Mouse (Mus musculus): Measurements from ENCODE around the gene Klhl25. TPM values are rescaled to one million over a fixed set of nuclear protein-coding genes. Genes with fewer than 3 reads are reported as not detected.
"Not testable (repeated sequence)": the region's sequence is repeated elsewhere in the genome, so short reads cannot be mapped to it uniquely, and the experiment has no call there.

Gene Klhl25
- polyA plus RNA-seq, 1 experiment from 2014 or later = 12.4 TPM

- not testable (repeated sequence) for H3K36me3 ChIP-seq (ENCODE audit: control insufficient read depth, insufficient read depth, low read length); H3K4me1 ChIP-seq (replicated peaks; ENCODE audit: control insufficient read depth, insufficient read depth, low read length); H3K27ac ChIP-seq (ENCODE audit: low read depth); H3K9ac ChIP-seq (ENCODE audit: low read length); H3K4me2 ChIP-seq (ENCODE audit: low read length); ATAC-seq (replicated peaks; ENCODE audit: low FRiP score, low TSS enrichment, low read depth); DNase-seq (ENCODE audit: low spot score); H3K27me3 ChIP-seq (replicated peaks; ENCODE audit: control insufficient read depth, insufficient read depth, low read length); H3K4me3 ChIP-seq (ENCODE audit: low read depth, low read length); H3K9me3 ChIP-seq (ENCODE audit: control insufficient read depth, low read length)
- WGBS = 74% methylated on average over 3 of the region's 3 CpGs
Observed at GRCm38 (mm10) chr7:75915550-75915949, 67.4 kb downstream of the Klhl25 start.

GRCm38 (mm10) chr7:75917662-75918061 lies 69.6 kb downstream of the Klhl25 start:
- H3K36me3 ChIP-seq (ENCODE audit: control insufficient read depth, insufficient read depth, low read length) = no peaks in the 10 kb centered on the region
- WGBS = 80% methylated on average over 4 of the region's 4 CpGs

GRCm38 (mm10) chr7:75919745-75920144 lies 71.6 kb downstream of the Klhl25 start:
- DNase-seq (ENCODE audit: low spot score); H3K4me2 ChIP-seq (ENCODE audit: low read length); H3K36me3 ChIP-seq (ENCODE audit: control insufficient read depth, insufficient read depth, low read length); H3K27ac ChIP-seq (ENCODE audit: low read depth); H3K4me1 ChIP-seq (replicated peaks; ENCODE audit: control insufficient read depth, insufficient read depth, low read length); H3K9me3 ChIP-seq (ENCODE audit: control insufficient read depth, low read length); H3K9ac ChIP-seq (ENCODE audit: low read length); H3K27me3 ChIP-seq (replicated peaks; ENCODE audit: control insufficient read depth, insufficient read depth, low read length); H3K4me3 ChIP-seq (ENCODE audit: low read depth, low read length); ATAC-seq (replicated peaks; ENCODE audit: low FRiP score, low TSS enrichment, low read depth): not testable (repeated sequence)
- WGBS = 63% methylated on average over 3 of the region's 3 CpGs

More at GRCm38 (mm10) chr7:75917662-75918061, 69.6 kb downstream of the Klhl25 start:
- H3K27me3 ChIP-seq (replicated peaks; ENCODE audit: control insufficient read depth, insufficient read depth, low read length) = no peaks in the 10 kb centered on the region
- H3K4me1 ChIP-seq (replicated peaks; ENCODE audit: control insufficient read depth, insufficient read depth, low read length) = no peaks in the 10 kb centered on the region
- no peak overlapping the region for H3K4me3 ChIP-seq (ENCODE audit: low read depth, low read length)
- DNase-seq (ENCODE audit: low spot score) (no peak), ATAC-seq (replicated peaks; ENCODE audit: low FRiP score, low TSS enrichment, low read depth) (no peak)
- no peaks in the 10 kb centered on the region for H3K9me3 ChIP-seq (ENCODE audit: control insufficient read depth, low read length)
- H3K9ac ChIP-seq (ENCODE audit: low read length) = no peak overlapping the region
- H3K4me2 ChIP-seq (ENCODE audit: low read length) = no peak overlapping the region
- no peak overlapping the region for H3K27ac ChIP-seq (ENCODE audit: low read depth)

Data from intestine, embryonic 14.5 days (tissue).